Mouse (Mus musculus) limb, embryonic 11.5 days (tissue): ENCODE measurements around the gene Ubash3a. TPM values are rescaled to one million over a fixed set of nuclear protein-coding genes. Genes with fewer than 3 reads are reported as not detected.
"Not testable (repeated sequence)": the region's sequence is repeated elsewhere in the genome, so short reads cannot be mapped to it uniquely, and the experiment has no call there.

Experiments used
- ATAC-seq: fragments of 200-750 bp; cut with Nextera tagmentation; 2 replicates; pipeline ENCODE4 v1.8.0; 2017; ENCODE audit warnings: low read depth; ENCODE audit not compliant: insufficient number of reproducible peaks, low FRiP score, low TSS enrichment
- DNase-seq: peaks from one replicate; pipeline ENCODE4 v3.0.0-alpha.2; 2015; ENCODE audit warnings: low spot score
- H3K27ac ChIP-seq: fragments of 300-500 bp; sonication (generic); replicated peaks from 2 replicates; pipeline ENCODE4 v1.5.1; 2014; ENCODE audit warnings: low read depth, mild to moderate bottlenecking, low read length
- H3K27me3 ChIP-seq: fragments of 300-500 bp; sonication (generic); 2 replicates; pipeline ENCODE4 v1.6.1; 2014; ENCODE audit warnings: mild to moderate bottlenecking, low read length, mixed read lengths; ENCODE audit not compliant: control insufficient read depth, insufficient read depth
- H3K36me3 ChIP-seq: fragments of 300-500 bp; sonication (generic); 2 replicates; pipeline ENCODE4 v1.6.1; 2014; ENCODE audit warnings: mild to moderate bottlenecking, low read length, moderate library complexity, mixed read lengths; ENCODE audit not compliant: control insufficient read depth, insufficient read depth
- H3K4me1 ChIP-seq: fragments of 300-500 bp; sonication (generic); 2 replicates; pipeline ENCODE4 v1.6.1; 2014; ENCODE audit warnings: low read length, mixed read lengths; ENCODE audit not compliant: control insufficient read depth, insufficient read depth
- H3K4me2 ChIP-seq: fragments of 300-500 bp; sonication (generic); 2 replicates; pipeline ENCODE4 v1.6.1; 2014; ENCODE audit warnings: low read depth, mild to moderate bottlenecking, moderate library complexity; ENCODE audit not compliant: severe bottlenecking
- H3K4me3 ChIP-seq: fragments of 300-500 bp; sonication (generic); 2 replicates; pipeline ENCODE4 v1.5.1; 2014; ENCODE audit warnings: low read depth, low read length
- H3K9ac ChIP-seq: fragments of 300-500 bp; sonication (generic); 2 replicates; pipeline ENCODE4 v1.6.1; 2014; ENCODE audit warnings: mild to moderate bottlenecking, low read length
- H3K9me3 ChIP-seq: fragments of 300-500 bp; sonication (generic); 2 replicates; pipeline ENCODE4 v1.6.1; 2016; ENCODE audit warnings: low read length; ENCODE audit not compliant: control insufficient read depth
- WGBS: fragments of 180-500 bp; shearing (Covaris S2); extraction: QIAGEN DNeasy Blood & Tissue Kit; methylation state at CpG from one replicate; pipeline ENCODE4 v1.1.7; 2014; 5-methylcytosine and 5-hydroxymethylcytosine counted together
- polyA plus RNA-seq: library from polyadenylated mRNA; unstranded; fragments of >200 nt; fragmentation: Nextera tagmentation; extraction: Ambion mirVana; gene quantifications from 2 replicates; pipeline ENCODE4 v1.2.1, GENCODE M21; 2014

Ubash3a gene
- polyA plus RNA-seq, 1 experiment from 2014 or later = 0.71 TPM

GRCm38 (mm10) chr17:31266321-31266950 lies 58.8 kb downstream of the Ubash3a start:
- Histone ChIP-seq H3K4me1 (0 out of 2 replicates have a peak, but pooled peaks cover 4% of the 10 kb centered on the region), H3K36me3 (no peaks in the 10 kb centered on the region), H3K27me3 (no peaks in the 10 kb centered on the region), H3K9me3 (no peaks in the 10 kb centered on the region), H3K27ac (no peak overlapping the region), H3K4me3 (no peak overlapping the region), H3K4me2 (no peak overlapping the region), H3K9ac (no peak overlapping the region)
- ATAC-seq (no peak), DNase-seq (no peak)
- 72% methylated on average over 7 of the region's 7 CpGs for WGBS

- Histone ChIP-seq H3K27me3 (no peaks in the 10 kb centered on the region), H3K4me3 (no peak overlapping the region), H3K36me3 (no peaks in the 10 kb centered on the region), H3K9ac (no peak overlapping the region), H3K4me2 (no peak overlapping the region), H3K27ac (no peak overlapping the region), H3K4me1 (0 out of 2 replicates have a peak, but pooled peaks cover 4% of the 10 kb centered on the region), H3K9me3 (no peaks in the 10 kb centered on the region)
- no peak for DNase-seq
- 78% methylated on average over 4 of the region's 4 CpGs for WGBS
- ATAC-seq = no peak
Observed at GRCm38 (mm10) chr17:31267138-31267537, 59.5 kb downstream of the Ubash3a start.

GRCm38 (mm10) chr17:31267603-31268002 lies 59.9 kb downstream of the Ubash3a start:
- H3K4me2 ChIP-seq = no peak overlapping the region
- H3K4me1 ChIP-seq = 0 out of 2 replicates have a peak, but pooled peaks cover 4% of the 10 kb centered on the region
- DNase-seq (no peak), ATAC-seq (no peak)
- no peaks in the 10 kb centered on the region for H3K9me3 ChIP-seq
- H3K4me3 ChIP-seq = no peak overlapping the region
- WGBS = 83% methylated on average over 6 of the region's 6 CpGs
- H3K27ac ChIP-seq = no peak overlapping the region
- H3K27me3 ChIP-seq = no peaks in the 10 kb centered on the region
- H3K36me3 ChIP-seq = no peaks in the 10 kb centered on the region
- no peak overlapping the region for H3K9ac ChIP-seq

GRCm38 (mm10) chr17:31268016-31268415 lies 60.3 kb downstream of the Ubash3a start:
- DNase-seq (no peak), ATAC-seq (no peak)
- no peaks in the 10 kb centered on the region for H3K27me3 ChIP-seq
- no peaks in the 10 kb centered on the region for H3K9me3 ChIP-seq
- H3K36me3 ChIP-seq = no peaks in the 10 kb centered on the region
- H3K4me2 ChIP-seq = no peak overlapping the region
- H3K9ac ChIP-seq = no peak overlapping the region
- no peak overlapping the region for H3K4me3 ChIP-seq
- H3K27ac ChIP-seq = no peak overlapping the region
- H3K4me1 ChIP-seq = 0 out of 2 replicates have a peak, but pooled peaks cover 4% of the 10 kb centered on the region
- WGBS = 83% methylated on average over 1 of the region's 1 CpGs

GRCm38 (mm10) chr17:31269761-31270160 lies 62.1 kb downstream of the Ubash3a start:
- Histone ChIP-seq H3K4me3 (no peak overlapping the region), H3K36me3 (no peaks in the 10 kb centered on the region), H3K4me1 (0 out of 2 replicates have a peak, but pooled peaks cover 4% of the 10 kb centered on the region), H3K9me3 (no peaks in the 10 kb centered on the region), H3K9ac (no peak overlapping the region), H3K27ac (no peak overlapping the region), H3K27me3 (no peaks in the 10 kb centered on the region), H3K4me2 (no peak overlapping the region)
- no peak for DNase-seq
- WGBS = 86% methylated on average over 2 of the region's 2 CpGs
- ATAC-seq = no peak

GRCm38 (mm10) chr17:31270246-31270645 lies 62.6 kb downstream of the Ubash3a start:
- no peaks in the 10 kb centered on the region for H3K4me1 ChIP-seq
- DNase-seq (no peak), ATAC-seq (no peak)
- no peaks in the 10 kb centered on the region for H3K36me3 ChIP-seq
- WGBS = 89% methylated on average over 4 of the region's 4 CpGs
- no peak overlapping the region for H3K4me3 ChIP-seq
- H3K4me2 ChIP-seq = no peak overlapping the region
- H3K27me3 ChIP-seq = no peaks in the 10 kb centered on the region
- H3K9ac ChIP-seq = no peak overlapping the region
- no peaks in the 10 kb centered on the region for H3K9me3 ChIP-seq
- no peak overlapping the region for H3K27ac ChIP-seq

- not testable (repeated sequence) for H3K36me3 ChIP-seq, ATAC-seq, DNase-seq, H3K4me3 ChIP-seq, H3K27ac ChIP-seq, H3K9ac ChIP-seq, H3K4me1 ChIP-seq, H3K9me3 ChIP-seq, H3K4me2 ChIP-seq, H3K27me3 ChIP-seq
- WGBS = 92% methylated on average over 8 of the region's 8 CpGs
Observed at GRCm38 (mm10) chr17:31270736-31271135, 63.1 kb downstream of the Ubash3a start.

GRCm38 (mm10) chr17:31271136-31271851 lies 63.6 kb downstream of the Ubash3a start:
- Histone ChIP-seq H3K4me2 (no peak overlapping the region), H3K36me3 (no peaks in the 10 kb centered on the region), H3K4me1 (no peaks in the 10 kb centered on the region), H3K9me3 (no peaks in the 10 kb centered on the region), H3K9ac (no peak overlapping the region), H3K27me3 (no peaks in the 10 kb centered on the region), H3K4me3 (no peak overlapping the region), H3K27ac (no peak overlapping the region)
- DNase-seq = no peak
- WGBS = 68% methylated on average over 7 of the region's 7 CpGs
- no peak for ATAC-seq
